Mouse (Mus musculus) embryonic facial prominence, embryonic 14.5 days (tissue): Measurements from ENCODE around the gene Usp46. TPM values are rescaled to one million over a fixed set of nuclear protein-coding genes. Genes with fewer than 3 reads are reported as not detected.
A peak's percentile ranks its signal among the peaks of the same experiment; 100 is the strongest.
"Not testable (repeated sequence)": the region's sequence is repeated elsewhere in the genome, so short reads cannot be mapped to it uniquely, and the experiment has no call there.

Experiments used
- ATAC-seq: fragments of 200-750 bp; cut with Nextera tagmentation; 2 replicates; pipeline ENCODE4 v1.8.0; 2017; ENCODE audit warnings: low read depth, moderate number of reproducible peaks, moderate TSS enrichment
- DNase-seq: peaks from one replicate; pipeline ENCODE4 v3.0.0-alpha.2; 2015; ENCODE audit warnings: low spot score
- H3K27ac ChIP-seq: fragments of 300-500 bp; sonication (generic); replicated peaks from 2 replicates; pipeline ENCODE4 v1.5.1; 2014; ENCODE audit warnings: low read depth, mild to moderate bottlenecking, low read length, moderate library complexity
- H3K27me3 ChIP-seq: fragments of 300-500 bp; sonication (generic); replicated peaks from 2 replicates; pipeline ENCODE4 v1.6.1; 2014; ENCODE audit warnings: low read length; ENCODE audit not compliant: control insufficient read depth, insufficient read depth
- H3K36me3 ChIP-seq: fragments of 300-500 bp; sonication (generic); 2 replicates; pipeline ENCODE4 v1.6.1; 2014; ENCODE audit warnings: low read length, mixed read lengths; ENCODE audit not compliant: control insufficient read depth, insufficient read depth
- H3K4me1 ChIP-seq: fragments of 300-500 bp; sonication (generic); 2 replicates; pipeline ENCODE4 v1.6.1; 2014; ENCODE audit warnings: antibody characterized with exemption, low read length; ENCODE audit not compliant: control insufficient read depth, insufficient read depth
- H3K4me2 ChIP-seq: fragments of 300-500 bp; sonication (generic); 2 replicates; pipeline ENCODE4 v1.6.1; 2014; ENCODE audit warnings: low read depth, mild to moderate bottlenecking, low read length, moderate library complexity, mixed read lengths
- H3K4me3 ChIP-seq: fragments of 300-500 bp; sonication (generic); 2 replicates; pipeline ENCODE4 v1.5.1; 2014; ENCODE audit warnings: low read depth, mild to moderate bottlenecking, low read length
- H3K9ac ChIP-seq: fragments of 300-500 bp; sonication (generic); 2 replicates; pipeline ENCODE4 v1.6.1; 2014; ENCODE audit warnings: low read depth, mild to moderate bottlenecking, low read length, moderate library complexity, mixed read lengths
- H3K9me3 ChIP-seq: fragments of 300-500 bp; sonication (generic); 2 replicates; pipeline ENCODE4 v1.6.1; 2016; ENCODE audit warnings: low read length; ENCODE audit not compliant: control insufficient read depth
- WGBS: fragments of 180-500 bp; shearing (Covaris S2); extraction: QIAGEN DNeasy Blood & Tissue Kit; methylation state at CpG from one replicate; pipeline ENCODE4 v1.1.7; 2014; 5-methylcytosine and 5-hydroxymethylcytosine counted together
- polyA plus RNA-seq: library from polyadenylated mRNA; unstranded; fragments of >200 nt; fragmentation: Nextera tagmentation; extraction: Ambion mirVana; gene quantifications from 2 replicates; pipeline ENCODE4 v1.2.1, GENCODE M21; 2014

Gene Usp46
- polyA plus RNA-seq, 1 experiment from 2014 or later = 36.5 TPM

DNA sequence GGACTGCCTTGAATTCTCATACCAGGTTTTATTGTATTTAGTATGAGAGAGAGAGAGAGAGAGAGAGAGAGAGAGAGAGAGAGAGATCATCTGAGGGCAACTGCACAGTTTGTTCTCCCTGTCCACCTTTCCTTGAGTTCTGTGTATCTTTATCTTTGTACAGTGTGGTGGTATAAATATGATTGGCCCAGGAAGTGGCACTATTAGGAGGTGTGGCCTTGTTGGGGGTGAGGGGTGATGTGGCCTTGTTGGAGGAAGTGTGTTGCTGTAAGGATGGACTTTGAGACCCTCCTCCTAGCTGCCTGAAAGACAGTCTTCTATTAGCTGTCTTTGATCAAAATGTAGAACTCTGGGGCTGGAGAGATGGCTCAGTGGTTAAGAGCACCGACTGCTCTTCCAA, 10.2 kb upstream of the Usp46 start:
- Histone ChIP-seq H3K4me3 (no peak overlapping the region), H3K9me3 (no peaks in the 10 kb centered on the region), H3K36me3 (no peaks in the 10 kb centered on the region), H3K4me2 (no peak overlapping the region), H3K27me3 (no peaks in the 10 kb centered on the region), H3K27ac (no peak overlapping the region), H3K9ac (no peak overlapping the region), H3K4me1 (peaks cover 8% of the 10 kb centered on the region; the same call in 1 of the 2 replicates)
- DNase-seq (no peak), ATAC-seq (no peak)
- 86% methylated on average over 1 of the region's 1 CpGs for WGBS

DNA sequence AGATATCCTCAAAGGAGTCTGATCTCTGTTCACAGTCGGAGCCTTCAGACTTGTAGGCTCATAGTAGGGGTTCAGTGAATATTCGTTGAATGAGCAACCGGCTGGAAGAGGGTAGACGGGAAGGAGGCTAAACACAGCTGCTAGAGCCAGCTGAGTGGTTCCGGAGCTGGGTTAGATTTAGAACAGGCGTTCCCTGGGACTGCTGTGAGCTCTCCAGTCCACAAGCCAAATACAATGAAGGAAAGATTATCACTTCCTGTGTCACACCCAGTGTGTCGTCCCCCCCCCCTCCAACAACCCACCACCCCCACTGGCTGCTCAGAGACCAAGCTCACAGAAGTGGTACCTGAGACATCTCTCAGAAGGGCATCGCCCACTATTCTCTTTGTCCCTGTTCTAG, 9.7 kb upstream of the Usp46 start:
- WGBS = 35% methylated on average over 8 of the region's 8 CpGs
- H3K4me1 ChIP-seq = peaks cover 8% of the 10 kb centered on the region; the same call in 1 of the 2 replicates
- H3K4me3 ChIP-seq = no peak overlapping the region
- peak; percentile 54 for DNase-seq
- no peak overlapping the region for H3K27ac ChIP-seq
- H3K9me3 ChIP-seq = no peaks in the 10 kb centered on the region
- H3K4me2 ChIP-seq = no peak overlapping the region
- no peak overlapping the region for H3K9ac ChIP-seq
- H3K27me3 ChIP-seq = no peaks in the 10 kb centered on the region
- no peak for ATAC-seq
- no peaks in the 10 kb centered on the region for H3K36me3 ChIP-seq

- H3K4me2 ChIP-seq = no peak overlapping the region
- WGBS = 6% methylated on average over 9 of the region's 9 CpGs
These were observed 8.5 kb upstream of the Usp46 start for GRCm38 (mm10) chr5:74076759-74077158.

DNA sequence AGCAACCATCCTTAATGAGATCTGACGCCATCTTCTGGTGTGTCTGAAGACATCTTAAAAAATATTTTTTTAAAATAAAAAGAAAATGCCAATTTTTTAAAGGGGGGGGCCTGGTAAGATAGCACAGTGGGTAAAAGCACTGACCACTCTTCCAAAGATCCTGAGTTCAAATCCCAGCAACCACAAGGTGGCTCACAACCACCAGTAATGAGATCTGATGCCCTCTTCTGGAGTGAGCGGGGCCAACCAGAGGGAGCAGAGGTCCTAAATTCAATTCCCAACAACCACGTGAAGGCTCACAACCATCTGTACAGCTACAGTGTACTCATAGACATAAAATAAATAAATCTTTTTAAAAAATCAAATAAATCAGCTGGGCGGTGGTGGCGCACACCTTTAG, 2.3 kb upstream of the Usp46 start:
- H3K4me3 ChIP-seq, H3K4me2 ChIP-seq, DNase-seq, H3K27me3 ChIP-seq, H3K9ac ChIP-seq, H3K9me3 ChIP-seq, H3K36me3 ChIP-seq, ATAC-seq, H3K27ac ChIP-seq: not testable (repeated sequence)
- peaks cover 26% of the 10 kb centered on the region for H3K4me1 ChIP-seq
- WGBS = 86% methylated on average over 5 of the region's 5 CpGs

More at GRCm38 (mm10) chr5:74076759-74077158, 8.5 kb upstream of the Usp46 start:
- DNase-seq (no peak), ATAC-seq (no peak)
- H3K27ac ChIP-seq = no peak overlapping the region
- H3K4me3 ChIP-seq = no peak overlapping the region
- no peaks in the 10 kb centered on the region for H3K36me3 ChIP-seq
- no peaks in the 10 kb centered on the region for H3K9me3 ChIP-seq
- H3K4me1 ChIP-seq = peaks cover 8% of the 10 kb centered on the region; the same call in 1 of the 2 replicates
- H3K27me3 ChIP-seq = no peaks in the 10 kb centered on the region
- no peak overlapping the region for H3K9ac ChIP-seq

GRCm38 (mm10) chr5:74068714-74069321, 587 bp upstream of the Usp46 start:
- peaks cover 33% of the 10 kb centered on the region for H3K4me1 ChIP-seq
- ATAC-seq = peak; percentile 66
- peak overlapping the region; percentile 70 for H3K4me3 ChIP-seq
- H3K27ac ChIP-seq = peak overlapping the region; percentile 96
- peak overlapping the region; percentile 70 for H3K4me2 ChIP-seq
- no peaks in the 10 kb centered on the region for H3K27me3 ChIP-seq
- DNase-seq = peak; percentile 88
- 2% methylated on average over 18 of the region's 18 CpGs for WGBS
- peak overlapping the region; percentile 86 for H3K9ac ChIP-seq
- H3K9me3 ChIP-seq = no peaks in the 10 kb centered on the region
- no peaks in the 10 kb centered on the region for H3K36me3 ChIP-seq

- H3K27ac ChIP-seq = peak overlapping the region; percentile 96
- peak overlapping the region; percentile 70 for H3K4me2 ChIP-seq
- no peaks in the 10 kb centered on the region for H3K9me3 ChIP-seq
- peak overlapping the region; percentile 86 for H3K9ac ChIP-seq
- H3K36me3 ChIP-seq = no peaks in the 10 kb centered on the region
- H3K4me3 ChIP-seq = peak overlapping the region; percentile 70
- H3K27me3 ChIP-seq = no peaks in the 10 kb centered on the region
- DNase-seq (no peak), ATAC-seq (no peak)
- peaks cover 33% of the 10 kb centered on the region for H3K4me1 ChIP-seq
- WGBS = 1% methylated on average over 3 of the region's 4 CpGs
These were observed 885 bp downstream of the Usp46 start for GRCm38 (mm10) chr5:74067346-74067745.

GRCm38 (mm10) chr5:74066416-74067115, 1.7 kb downstream of the Usp46 start:
- H3K27ac ChIP-seq = peak overlapping the region; percentile 96
- peak overlapping the region; percentile 70 for H3K4me2 ChIP-seq
- ATAC-seq (peak; percentile 48; the same call in 1 of the 2 replicates), DNase-seq (peak; percentile 74)
- H3K4me3 ChIP-seq = peak overlapping the region; percentile 70
- peaks cover 36% of the 10 kb centered on the region for H3K4me1 ChIP-seq
- H3K36me3 ChIP-seq = no peaks in the 10 kb centered on the region
- no peaks in the 10 kb centered on the region for H3K27me3 ChIP-seq
- 21% methylated on average over 12 of the region's 12 CpGs for WGBS
- no peaks in the 10 kb centered on the region for H3K9me3 ChIP-seq
- peak overlapping the region; percentile 86 for H3K9ac ChIP-seq

DNA sequence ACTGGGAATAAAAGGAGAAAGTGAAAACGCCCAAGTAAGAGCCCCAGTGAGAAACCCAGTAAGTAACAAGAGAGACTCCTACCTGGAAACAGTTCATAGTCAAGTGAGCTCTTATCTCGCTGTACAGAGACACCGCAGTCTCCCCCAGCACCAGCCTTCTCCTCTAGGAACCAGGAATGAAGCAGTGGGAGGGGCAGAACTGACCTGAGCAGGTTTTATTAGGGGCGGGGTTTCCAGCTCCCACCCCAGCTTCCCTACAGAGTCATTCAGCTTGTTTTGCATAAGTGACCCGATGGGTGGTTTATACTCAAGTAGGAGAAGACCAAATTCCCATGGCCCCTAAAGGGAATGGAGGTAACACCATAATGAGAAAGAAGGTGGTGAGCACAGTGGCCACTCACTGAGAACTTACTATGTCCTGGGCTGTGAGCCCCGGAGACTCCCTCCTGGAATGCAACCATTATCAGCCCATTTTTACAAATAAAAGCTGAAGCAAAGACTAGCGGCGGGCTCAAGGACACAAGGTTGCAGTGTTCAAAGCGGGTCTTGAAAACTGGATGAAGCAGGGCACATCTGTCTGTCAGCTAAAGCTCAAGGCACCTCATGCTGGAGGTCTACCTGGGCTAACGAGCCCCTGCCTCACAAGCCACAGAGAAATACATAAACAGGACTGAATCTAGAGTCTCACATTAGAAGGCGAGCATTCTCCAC, 2.5 kb downstream of the Usp46 start:
- Histone ChIP-seq H3K27me3 (no peaks in the 10 kb centered on the region), H3K4me1 (peaks cover 40% of the 10 kb centered on the region), H3K9me3 (no peaks in the 10 kb centered on the region), H3K27ac (peak overlapping the region; percentile 96), H3K36me3 (no peaks in the 10 kb centered on the region), H3K4me2 (peak overlapping the region; percentile 70), H3K4me3 (peak overlapping the region; percentile 70), H3K9ac (peak overlapping the region; percentile 86; the same call in 1 of the 2 replicates)
- DNase-seq = no peak
- no peak for ATAC-seq
- 54% methylated on average over 11 of the region's 11 CpGs for WGBS
